Mouse (Mus musculus) lung, postnatal 0 days (tissue): ENCODE data around the gene Osbpl2.

ENCODE experiments used
- CTCF ChIP-seq: IDR thresholded peaks from 2 replicates; pipeline ENCODE4 v1.5.1; 2016; ENCODE audit warnings: antibody characterized with exemption, mild to moderate bottlenecking
- EP300 ChIP-seq: IDR thresholded peaks from 2 replicates; pipeline ENCODE4 v1.6.1; 2016; ENCODE audit warnings: antibody characterized with exemption, mild to moderate bottlenecking, control low read depth

GRCm38 (mm10) chr2:180113909-180114890 lies 4.9 kb upstream of the Osbpl2 start:
- TF ChIP-seq CTCF (peak; percentile 61), EP300 (0 out of 2 replicates have a peak, but pooled peaks have one; percentile 55)
